Mouse (Mus musculus) testis, adult 2 months (tissue): ENCODE data around the gene Slc2a3. TPM values are rescaled to one million over a fixed set of nuclear protein-coding genes. Genes with fewer than 3 reads are reported as not detected.
A peak's percentile ranks its signal among the peaks of the same experiment; 100 is the strongest.

Experiments used
- H3K27ac ChIP-seq: fragments of 200-500 bp; 2 replicates; pipeline ENCODE4 v1.5.1; 2012; ENCODE audit warnings: low read depth, low read length; ENCODE audit not compliant: control insufficient read depth, insufficient read depth
- H3K27me3 ChIP-seq: fragments of 200-500 bp; 2 replicates; pipeline ENCODE4 v1.6.1; 2012; ENCODE audit warnings: mild to moderate bottlenecking, low read length, moderate library complexity; ENCODE audit not compliant: control insufficient read depth, insufficient read depth
- H3K36me3 ChIP-seq: fragments of 200-500 bp; 2 replicates; pipeline ENCODE4 v1.6.1; 2012; ENCODE audit warnings: mild to moderate bottlenecking, low read length; ENCODE audit not compliant: control insufficient read depth, insufficient read depth
- H3K4me1 ChIP-seq: fragments of 200-500 bp; 2 replicates; pipeline ENCODE4 v1.6.1; 2012; ENCODE audit warnings: low read length; ENCODE audit not compliant: control insufficient read depth, insufficient read depth
- H3K4me3 ChIP-seq: fragments of 200-500 bp; 2 replicates; pipeline ENCODE4 v1.5.1; 2012; ENCODE audit warnings: low read depth, mild to moderate bottlenecking, low read length, moderate library complexity, mixed read lengths; ENCODE audit not compliant: control insufficient read depth
- CTCF ChIP-seq: fragments of 200-500 bp; IDR thresholded peaks from 2 replicates; pipeline ENCODE4 v1.5.1; 2012; ENCODE audit warnings: low read depth, mild to moderate bottlenecking, inconsistent platforms, low read length, moderate library complexity; ENCODE audit not compliant: control insufficient read depth, insufficient read depth, insufficient replicate concordance
- POLR2A ChIP-seq: fragments of 200-500 bp; IDR thresholded peaks from 2 replicates; pipeline ENCODE4 v1.6.1; 2012; ENCODE audit warnings: low read depth, mild to moderate bottlenecking, inconsistent platforms, low read length, moderate library complexity; ENCODE audit not compliant: control insufficient read depth
- polyA plus RNA-seq: library from polyadenylated mRNA; depleted of rRNA; stranded (reverse); fragments of >200 nt; gene quantifications from 2 replicates; pipeline ENCODE4 v1.2.3, GENCODE M21; 2012

Gene Slc2a3
- polyA plus RNA-seq, 1 experiment = 947 TPM

DNA sequence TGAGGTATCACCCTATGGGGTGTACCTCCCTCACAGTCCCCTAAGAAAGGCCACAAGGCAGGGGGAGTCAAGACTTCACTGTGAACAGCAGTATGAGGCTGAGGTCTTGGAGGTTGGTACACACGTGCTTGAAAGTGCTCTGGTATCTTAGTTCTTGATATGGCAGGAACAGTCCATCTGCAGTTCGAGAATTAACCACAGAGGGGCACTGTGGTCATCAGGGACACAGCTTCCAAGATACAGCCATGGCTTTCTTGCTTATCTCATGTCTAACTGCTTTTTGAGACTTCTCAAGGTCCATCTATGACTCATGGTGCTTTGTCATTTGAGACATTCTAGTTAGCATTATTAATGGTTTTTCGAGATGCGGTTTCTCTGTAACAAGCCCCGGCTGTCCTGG lies 3.0 kb upstream of the Slc2a3 start:
- Histone ChIP-seq H3K27me3 (no peaks in the 10 kb centered on the region), H3K36me3 (no peaks in the 10 kb centered on the region), H3K27ac (no peak overlapping the region)

DNA sequence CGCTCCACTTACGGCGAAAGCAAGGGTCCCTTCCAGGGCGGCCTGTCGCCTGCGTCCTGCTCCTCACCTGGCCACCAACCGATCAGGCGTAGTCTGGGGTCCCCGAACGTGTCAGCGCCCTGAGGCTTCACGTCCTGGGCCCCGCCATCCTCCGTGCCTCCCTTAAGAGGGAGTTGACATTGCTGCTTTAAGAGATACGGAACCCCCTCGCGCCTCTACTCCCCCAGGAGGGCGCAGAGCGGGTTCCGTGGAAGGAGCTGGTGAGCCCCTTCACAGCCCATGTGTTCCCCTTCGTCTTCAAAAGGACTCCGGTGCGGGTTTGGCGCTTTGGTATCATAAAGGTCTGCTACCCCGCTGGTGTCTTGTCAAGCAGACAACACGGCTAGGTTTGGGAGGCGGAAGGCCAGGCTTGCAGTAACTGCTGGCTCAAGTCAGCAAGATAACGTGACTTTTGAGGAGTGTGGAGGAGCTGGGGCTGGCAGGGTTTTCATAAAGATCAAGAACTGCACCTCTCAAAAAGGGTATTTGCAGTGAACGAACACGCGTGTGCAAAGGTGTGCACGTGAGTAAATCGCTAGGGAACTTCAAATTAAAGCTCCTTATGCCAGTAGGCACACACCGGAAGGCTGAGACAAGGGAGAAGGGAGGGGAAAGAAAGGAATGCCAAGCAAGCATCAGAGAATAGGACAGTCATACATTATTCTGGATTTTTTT lies 518 bp upstream of the Slc2a3 start:
- 0 out of 2 replicates have a peak, but pooled peaks have one; percentile 4 for TF ChIP-seq POLR2A
- no peak for TF ChIP-seq CTCF
- H3K4me3 ChIP-seq = peak overlapping the region; percentile 95
- peak overlapping the region; percentile 96 for H3K27ac ChIP-seq
- no peaks in the 10 kb centered on the region for H3K36me3 ChIP-seq
- H3K27me3 ChIP-seq = no peaks in the 10 kb centered on the region
- peaks cover 4% of the 10 kb centered on the region for H3K4me1 ChIP-seq

More for the DNA sequence above, 3.0 kb upstream of the Slc2a3 start:
- peak; percentile 43; the same call in 1 of the 2 replicates for TF ChIP-seq CTCF
- TF ChIP-seq POLR2A = no peak
- no peak overlapping the region for H3K4me3 ChIP-seq
- peaks cover 4% of the 10 kb centered on the region for H3K4me1 ChIP-seq

DNA sequence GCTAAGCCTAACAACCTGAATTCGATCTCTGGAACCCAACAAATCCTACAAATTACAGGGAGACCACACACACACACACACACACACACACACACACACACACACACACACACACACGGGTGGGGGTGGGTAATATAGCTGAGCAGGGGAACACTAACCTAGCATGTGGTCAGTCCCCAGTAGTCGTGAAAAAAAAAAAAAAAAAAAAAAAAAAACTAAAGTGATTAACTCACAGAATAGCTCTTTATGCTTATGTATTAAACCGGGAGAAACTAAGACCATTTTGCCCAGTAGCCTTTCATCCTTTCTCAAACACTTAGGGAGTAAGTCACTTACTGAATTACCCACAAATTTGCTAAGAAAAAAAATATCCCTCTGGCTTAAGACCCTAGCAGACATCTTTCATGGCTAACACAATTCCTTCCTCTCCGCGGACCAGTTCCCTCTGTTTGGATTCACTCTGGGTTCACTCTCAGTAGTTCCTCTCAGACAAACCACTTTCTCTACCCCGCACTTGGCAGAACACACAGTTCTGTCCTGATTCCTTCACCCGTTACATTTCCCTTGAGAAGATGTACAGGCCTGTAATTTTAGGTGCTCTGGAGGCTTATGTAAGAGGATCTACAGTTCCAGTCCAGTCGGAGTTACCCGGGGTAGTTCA lies 670 bp downstream of the Slc2a3 start:
- Histone ChIP-seq H3K4me3 (peak overlapping the region; percentile 95), H3K4me1 (peaks cover 4% of the 10 kb centered on the region), H3K27ac (peak overlapping the region; percentile 96), H3K36me3 (peaks cover 1% of the 10 kb centered on the region; the same call in 1 of the 2 replicates), H3K27me3 (no peaks in the 10 kb centered on the region)
- no peak for TF ChIP-seq POLR2A
- TF ChIP-seq CTCF = no peak

DNA sequence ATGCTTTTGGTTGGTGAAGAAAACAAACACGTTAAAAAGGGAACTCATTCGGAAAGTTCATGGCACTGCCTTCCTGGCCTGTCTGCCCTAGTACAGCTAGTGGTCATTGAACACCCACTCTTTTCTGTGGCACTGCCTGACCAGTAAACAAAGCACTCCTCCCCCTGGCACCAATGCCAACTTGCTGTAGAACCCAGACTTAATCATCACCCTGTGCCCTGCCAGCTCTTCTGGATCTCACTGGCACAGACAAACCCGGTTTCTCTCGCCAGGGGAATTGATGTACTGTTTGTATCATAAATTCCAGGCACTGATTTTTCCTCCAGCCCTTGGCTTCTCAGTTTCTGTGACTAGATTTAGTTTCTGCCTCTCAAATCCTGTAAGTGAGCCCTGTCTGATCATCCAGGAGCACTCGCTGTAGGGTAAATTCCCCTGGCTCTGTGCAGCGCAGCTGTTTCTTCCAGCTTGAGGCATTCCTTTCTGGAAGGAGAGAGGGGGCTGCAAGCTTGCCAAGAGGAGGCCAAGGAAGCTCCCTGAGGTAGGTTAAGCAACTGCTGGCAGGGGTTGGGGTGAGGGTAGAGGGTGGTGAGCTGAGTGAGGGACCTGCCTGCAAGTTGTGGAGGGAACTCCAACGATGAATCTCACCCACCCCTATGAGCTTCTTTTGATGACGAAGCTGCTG lies 6.0 kb downstream of the Slc2a3 start:
- no peaks in the 10 kb centered on the region for H3K27me3 ChIP-seq

DNA sequence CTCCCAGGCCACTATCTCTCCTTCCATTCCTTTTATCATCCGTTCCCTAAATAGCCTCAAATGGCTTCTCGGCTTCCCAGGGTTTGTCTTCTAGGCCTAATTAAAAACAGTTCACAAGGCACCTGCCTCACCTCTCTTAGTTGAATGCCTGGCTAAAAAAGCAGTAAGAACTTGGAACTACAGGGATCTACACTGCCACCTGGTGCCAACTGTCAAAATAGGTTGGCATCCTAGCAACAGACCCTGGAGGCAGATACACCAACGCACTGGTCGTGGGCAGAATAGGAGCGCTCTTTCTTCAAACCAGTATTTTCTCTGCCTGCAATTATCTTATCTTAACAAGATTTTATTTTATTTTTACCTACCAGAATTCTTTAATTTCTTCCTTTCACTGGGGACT lies 15.2 kb downstream of the Slc2a3 start:
- H3K27me3 ChIP-seq = no peaks in the 10 kb centered on the region
- TF ChIP-seq POLR2A (no peak), CTCF (no peak; the same call in 1 of the 2 replicates)

More for the DNA sequence above, 6.0 kb downstream of the Slc2a3 start:
- Histone ChIP-seq H3K4me3 (peak overlapping the region; percentile 40), H3K27ac (peak overlapping the region; percentile 46), H3K4me1 (peaks cover 3% of the 10 kb centered on the region; the same call in 1 of the 2 replicates), H3K36me3 (peaks cover 3% of the 10 kb centered on the region)
- TF ChIP-seq POLR2A (no peak), CTCF (no peak)

DNA sequence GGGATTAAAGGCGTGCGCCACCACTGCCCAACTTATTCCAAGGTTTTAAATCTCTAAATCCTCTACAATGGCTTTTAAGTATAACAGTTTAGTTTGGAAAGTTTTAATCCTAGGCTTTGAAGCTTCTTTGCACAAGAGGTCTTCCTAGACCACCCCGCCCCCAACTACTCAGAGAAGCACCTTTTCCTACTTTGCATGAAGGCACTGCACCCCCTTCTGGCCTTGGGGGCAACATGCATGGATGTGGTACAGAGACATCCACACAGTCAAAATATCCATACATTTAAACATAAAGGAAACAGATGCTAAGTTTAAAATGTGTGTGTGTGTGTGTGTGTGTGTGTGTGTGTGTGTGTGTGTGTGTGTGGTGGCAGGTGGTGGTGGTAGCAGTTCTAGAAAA lies 16.6 kb downstream of the Slc2a3 start:
- no peak overlapping the region for H3K27ac ChIP-seq
- no peaks in the 10 kb centered on the region for H3K27me3 ChIP-seq
- H3K36me3 ChIP-seq = no peaks in the 10 kb centered on the region
- no peak for TF ChIP-seq POLR2A
- TF ChIP-seq CTCF = no peak
- no peaks in the 10 kb centered on the region; the same call in 1 of the 2 replicates for H3K4me1 ChIP-seq
- peak overlapping the region; percentile 50 for H3K4me3 ChIP-seq

More for the DNA sequence above, 15.2 kb downstream of the Slc2a3 start:
- H3K4me1 ChIP-seq = no peaks in the 10 kb centered on the region; the same call in 1 of the 2 replicates
- H3K4me3 ChIP-seq = 0 out of 2 replicates have a peak overlapping the region, but pooled peaks have one; percentile 50
- no peak overlapping the region for H3K27ac ChIP-seq
- no peaks in the 10 kb centered on the region for H3K36me3 ChIP-seq

DNA sequence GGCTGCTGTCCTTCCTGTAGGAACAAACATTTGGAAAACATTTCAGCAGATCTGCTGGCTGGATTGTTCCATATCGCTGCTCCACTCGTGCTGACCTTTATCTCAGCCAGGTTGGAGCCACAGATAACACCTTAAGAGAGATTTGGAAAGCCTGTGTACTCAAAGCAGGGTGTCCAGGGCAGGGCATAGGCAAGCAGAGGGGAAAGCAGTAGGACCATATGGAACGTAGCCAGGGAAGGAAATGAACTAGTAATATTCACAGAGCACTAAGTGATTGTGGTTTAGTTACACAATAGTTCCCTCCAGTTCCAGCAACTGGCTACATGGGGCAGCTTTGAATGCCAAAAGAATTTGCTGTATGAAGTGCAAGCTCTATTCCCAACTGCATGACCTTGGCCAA lies 19.3 kb downstream of the Slc2a3 start:
- no peak overlapping the region for H3K27ac ChIP-seq
- no peaks in the 10 kb centered on the region for H3K36me3 ChIP-seq
- no peak for TF ChIP-seq POLR2A
- TF ChIP-seq CTCF = no peak
- no peak overlapping the region for H3K4me3 ChIP-seq
- no peaks in the 10 kb centered on the region for H3K4me1 ChIP-seq
- no peaks in the 10 kb centered on the region for H3K27me3 ChIP-seq
